Mouse (Mus musculus) ovary, postnatal 10 days (tissue): ENCODE results near the gene Tmem106a.
"Not testable (repeated sequence)": the region's sequence is repeated elsewhere in the genome, so short reads cannot be mapped to it uniquely, and the experiment has no call there.

Experiments used
- DNase-seq: peaks from one replicate; pipeline ENCODE4 v3.0.0; 2022; ENCODE audit warnings: low spot score

Gene Tmem106a

DNA sequence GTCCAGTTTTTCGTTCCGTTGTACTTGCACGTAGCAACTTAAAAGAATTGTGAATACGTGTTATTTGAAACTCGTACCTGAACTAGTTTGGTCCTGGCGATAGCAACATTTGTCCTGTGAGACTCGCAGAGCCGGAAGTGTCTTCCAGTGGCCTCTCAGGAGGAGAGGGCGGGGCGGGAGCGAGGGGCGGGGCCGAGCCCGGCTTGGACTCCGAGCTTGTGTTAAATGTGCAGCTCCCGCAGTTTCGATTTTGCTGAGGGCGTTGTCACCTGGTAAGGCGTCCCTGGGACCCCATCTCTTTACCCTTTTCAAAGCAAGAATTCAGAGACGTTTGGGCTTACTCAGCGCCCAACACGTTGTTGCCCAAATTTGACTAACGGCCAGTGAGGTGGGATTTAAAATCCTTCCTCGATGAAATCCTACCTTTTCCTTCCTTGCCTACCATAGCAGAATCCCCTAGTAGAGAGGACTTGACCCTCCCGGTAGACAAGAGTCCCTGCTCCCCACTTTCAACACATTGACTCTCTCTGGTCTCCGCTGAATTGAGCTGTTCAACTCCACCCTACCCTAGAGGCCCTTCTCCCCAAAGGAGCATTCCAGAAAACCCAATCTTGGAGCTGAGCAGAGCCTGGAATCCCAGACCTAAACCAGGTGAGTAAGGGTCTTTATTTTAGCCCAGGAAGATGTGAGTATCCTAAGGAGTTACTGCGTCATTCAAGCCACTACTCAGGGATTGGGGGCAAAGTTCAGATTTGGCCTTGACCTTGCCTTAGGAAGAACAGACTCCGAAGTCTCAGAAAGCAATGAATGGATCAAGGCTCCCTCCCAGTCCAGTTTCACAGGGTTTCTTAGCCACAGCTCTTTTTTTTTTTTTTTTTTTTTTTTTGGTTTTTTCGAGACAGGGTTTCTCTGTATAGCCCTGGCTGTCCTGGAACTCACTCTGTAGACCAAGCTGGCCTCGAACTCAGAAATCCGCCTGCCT, at the start of gene Tmem106a:
Tmem106a (plus strand) TSS at position 189 of the 982 bp plus-strand sequence.
- peak; percentile 38 for DNase-seq

GRCm38 (mm10) chr11:101543533-101543932, 38.5 kb upstream of the Tmem106a start:
- DNase-seq, result no peak

DNA sequence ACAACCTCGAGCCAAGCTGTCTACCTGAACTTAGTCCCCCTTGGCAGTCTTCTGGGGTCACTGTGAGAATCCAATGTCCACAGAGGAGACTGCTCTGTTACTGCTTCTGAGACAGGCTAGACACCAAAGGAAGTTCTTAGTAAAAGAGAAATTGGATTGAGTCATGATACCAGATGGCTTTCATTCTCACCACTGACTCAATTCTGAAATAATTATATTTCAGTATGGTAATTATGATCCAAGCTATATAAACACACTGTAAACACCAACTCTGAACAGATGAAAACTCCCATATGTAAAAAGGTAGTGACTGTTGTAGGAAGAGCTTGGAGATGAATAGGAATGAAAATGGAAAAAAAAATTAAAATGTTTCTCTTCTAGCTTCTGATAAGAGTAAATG, 37.9 kb upstream of the Tmem106a start:
- no peak for DNase-seq

- no peak for DNase-seq
Observed at GRCm38 (mm10) chr11:101548526-101548925, 33.5 kb upstream of the Tmem106a start.

- DNase-seq, result peak; percentile 85
Observed at GRCm38 (mm10) chr11:101551751-101552475, 30.1 kb upstream of the Tmem106a start, which contains the start of the genes Brca1 and Nbr1. Gene Brca1 (minus strand): TSS chr11:101551955. Gene Nbr1 (plus strand): TSS chr11:101552149.

GRCm38 (mm10) chr11:101552476-101553300, 29.4 kb upstream of the Tmem106a start:
- DNase-seq, result peak; percentile 77

DNA sequence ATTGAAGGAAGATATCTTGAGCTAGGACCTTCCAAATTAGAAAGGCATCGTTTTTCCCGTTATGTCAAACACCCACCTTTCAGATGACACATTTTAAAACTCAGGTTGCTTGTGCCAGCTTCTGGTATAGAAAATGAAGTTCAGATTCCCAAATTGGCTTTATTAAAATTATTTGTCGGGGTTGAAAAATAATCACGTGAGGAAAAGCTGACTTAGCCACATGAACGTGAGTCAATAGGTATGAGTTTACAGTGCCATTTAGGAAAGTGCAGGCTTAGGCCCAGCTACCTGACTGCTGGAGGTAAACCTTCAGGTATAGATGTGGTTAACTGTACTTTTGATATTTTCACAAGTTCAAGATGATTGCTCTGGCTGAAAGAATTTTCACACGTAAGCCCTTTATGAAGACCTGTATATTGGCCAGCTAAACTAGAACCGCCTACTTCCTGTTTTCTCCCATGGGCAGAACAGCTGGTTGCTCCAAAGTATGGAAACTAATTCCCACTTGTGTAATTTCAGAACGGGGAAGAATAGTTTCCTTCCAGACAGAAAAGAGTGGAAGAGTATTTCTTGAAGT, 28.6 kb upstream of the Tmem106a start:
- DNase-seq, result no peak

GRCm38 (mm10) chr11:101556541-101556940, 25.5 kb upstream of the Tmem106a start:
- DNase-seq, result no peak

GRCm38 (mm10) chr11:101556954-101557353, 25.1 kb upstream of the Tmem106a start:
- no peak for DNase-seq

DNA sequence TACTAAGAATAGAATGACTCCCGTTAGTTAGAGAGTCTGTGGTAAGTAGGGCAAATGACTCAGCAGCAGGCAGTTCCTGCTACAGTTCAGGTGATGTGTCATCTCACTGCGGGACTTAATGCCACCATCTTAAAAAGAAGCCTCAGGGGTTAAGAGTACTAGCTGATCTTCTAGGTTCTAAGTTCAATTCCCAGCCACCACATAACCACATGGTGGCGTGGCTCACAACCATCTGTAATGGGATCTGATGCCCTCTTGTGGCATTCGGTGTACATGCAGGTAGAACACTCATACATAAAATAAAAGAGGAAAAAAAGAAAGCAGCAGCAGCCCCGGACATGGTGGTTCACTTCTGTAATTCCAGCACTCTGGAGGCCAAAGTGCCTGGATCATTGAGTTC, 19.7 kb upstream of the Tmem106a start:
- no peak for DNase-seq

DNA sequence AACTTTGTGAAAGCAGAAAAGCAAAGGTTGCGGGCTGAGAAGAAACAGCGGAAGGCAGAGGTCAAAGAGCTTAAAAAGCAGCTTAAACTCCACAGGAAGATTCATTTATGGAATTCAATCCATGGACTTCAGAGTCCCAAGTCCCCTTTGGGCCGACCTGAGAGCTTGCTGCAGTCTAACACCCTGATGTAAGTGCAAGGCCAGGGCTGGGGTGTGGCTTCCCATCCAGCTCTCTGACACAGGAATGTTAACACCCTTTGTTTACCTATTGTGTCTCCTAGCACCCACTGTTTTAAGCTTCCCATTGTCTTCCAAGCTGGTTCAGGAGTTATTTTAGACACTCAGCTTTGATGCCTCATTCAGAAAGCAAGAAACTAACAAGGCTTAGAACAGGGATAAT, 13.6 kb upstream of the Tmem106a start:
- DNase-seq, result no peak

GRCm38 (mm10) chr11:101576116-101576515, 5.9 kb upstream of the Tmem106a start:
- no peak for DNase-seq

GRCm38 (mm10) chr11:101581081-101581764, 819 bp upstream of the Tmem106a start:
- DNase-seq, result no peak

GRCm38 (mm10) chr11:101583205-101583604, 1.2 kb downstream of the Tmem106a start:
- no peak for DNase-seq

GRCm38 (mm10) chr11:101585031-101585430, 3.0 kb downstream of the Tmem106a start:
- DNase-seq, result not testable (repeated sequence)

- DNase-seq, result no peak
Observed at GRCm38 (mm10) chr11:101585805-101586204, 3.8 kb downstream of the Tmem106a start.

- no peak for DNase-seq
Observed at GRCm38 (mm10) chr11:101587676-101588075, 5.6 kb downstream of the Tmem106a start.

- DNase-seq, result no peak
Observed at GRCm38 (mm10) chr11:101588868-101589267, 6.8 kb downstream of the Tmem106a start.

DNA sequence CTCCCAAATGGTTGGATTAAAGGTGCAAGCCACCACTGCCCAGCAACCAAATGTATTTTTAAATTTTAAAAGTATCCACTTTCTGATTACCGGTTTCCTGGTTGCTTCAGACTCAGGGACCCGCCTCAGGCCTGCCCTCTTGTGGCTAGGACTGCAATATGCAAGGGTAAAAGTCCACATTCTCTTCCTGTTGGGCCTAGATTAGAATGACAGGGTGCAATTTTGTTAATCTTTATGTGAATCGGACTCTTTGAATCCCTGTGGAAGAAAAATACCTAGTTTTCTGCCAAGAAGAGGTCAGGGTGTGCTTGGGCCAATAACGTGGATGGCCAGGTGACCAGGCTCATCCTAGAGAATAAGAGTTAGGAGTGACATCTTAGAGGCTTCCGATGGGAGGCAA, 7.4 kb downstream of the Tmem106a start:
- DNase-seq, result no peak

GRCm38 (mm10) chr11:101589989-101590624, 8.1 kb downstream of the Tmem106a start:
- DNase-seq, result no peak
